1 mouse cellular context compared by ENCODE assay signal in the genomic region with DNA sequence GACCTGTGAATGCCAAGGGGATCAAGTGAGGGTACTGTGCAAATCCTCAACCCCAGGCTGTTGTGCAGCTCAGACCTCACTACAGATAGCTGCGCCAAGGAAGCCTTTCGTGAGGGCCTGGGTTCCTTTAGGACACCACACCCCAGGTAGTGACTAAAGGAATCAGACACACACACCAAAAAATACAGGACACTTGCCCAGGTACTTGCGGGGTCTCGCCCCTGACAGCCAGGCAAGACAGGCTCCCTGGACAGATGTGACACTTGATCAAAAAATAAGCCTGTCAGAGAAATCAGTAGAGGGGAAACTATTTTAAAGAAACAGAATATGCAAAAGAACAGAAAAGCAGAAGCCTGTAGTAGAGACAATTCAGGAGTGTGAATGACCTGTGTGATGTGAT.
TF ChIP-seq lines count a peak whose summit lies in the region.

No protein-coding gene starts in this region.

TF ChIP-seq in MEL, 35 proteins besides CTCF, POLR2A, EP300 and RAD21:
- TF ChIP-seq MYB (IDR thresholded peaks at IDR 0.05; ENCODE audit: low read depth, low read length) (no peak), MYC (IDR thresholded peaks at IDR 0.05; ENCODE audit: low read depth, low read length) (no peak), ETS1 (IDR thresholded peaks at IDR 0.05; ENCODE audit: low read depth, low read length) (no peak), UBTF (IDR thresholded peaks at IDR 0.05; ENCODE audit: borderline replicate concordance, insufficient read depth, low read depth, low read length) (no peak), TBP (IDR thresholded peaks at IDR 0.05; ENCODE audit: low read depth, low read length) (no peak), HCFC1 (IDR thresholded peaks at IDR 0.05; ENCODE audit: low read depth, low read length) (no peak), MAFK (IDR thresholded peaks at IDR 0.05; ENCODE audit: borderline replicate concordance, low read depth, low read length) (no peak), NRF1 (IDR thresholded peaks at IDR 0.05; ENCODE audit: insufficient read depth, low read depth, low read length, poor library complexity, severe bottlenecking) (no peak), RCOR1 (IDR thresholded peaks at IDR 0.05; ENCODE audit: low read depth, low read length) (no peak), CHD2 (IDR thresholded peaks at IDR 0.05; ENCODE audit: low read length) (no peak)
